Comparison of ENCODE assay signal across 13 mouse cellular contexts in the genomic region with DNA sequence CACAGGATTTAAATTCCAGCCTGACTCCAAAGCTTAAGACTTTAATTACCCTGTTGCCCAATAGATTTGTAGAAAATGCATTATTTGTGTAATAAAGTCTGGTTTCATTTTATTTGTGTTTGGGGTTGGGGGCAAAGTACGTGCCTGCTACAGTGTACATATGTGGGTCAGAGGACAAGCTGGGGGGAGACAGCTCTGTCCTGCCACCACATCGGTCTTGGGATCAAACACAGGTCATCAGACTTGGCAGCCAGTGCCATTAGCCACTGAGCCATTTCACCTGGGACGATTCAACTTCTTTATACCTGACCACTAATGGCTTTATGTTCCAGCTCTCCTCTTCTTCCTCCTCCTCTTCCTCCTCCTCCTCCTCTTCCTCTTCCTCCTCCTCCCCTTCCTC.
"Had no signal": no experiment of that assay in that cellular context is flagged by ENCODE, and none has a peak within 500 bp of the region (broad histone marks: within the 10 kb centered on the region; RNA-seq: fewer than 3 reads in every experiment).

No protein-coding gene starts in this region.

- H3K4me3 ChIP-seq: left cerebral cortex, adult 2 months; limb, embryonic 10.5 days; midbrain, embryonic 13.5 days; myocyte; neural tube, embryonic 15.5 days had no signal

- H3K36me3 ChIP-seq: limb, embryonic 10.5 days; midbrain, embryonic 13.5 days; neural tube, embryonic 15.5 days had no signal

- H3K9ac ChIP-seq: lung, embryonic 14.5 days; midbrain, embryonic 13.5 days; neural tube, embryonic 15.5 days had no signal

- DNase-seq: kidney, postnatal 10 days; lung, embryonic 14.5 days; lung, postnatal 14 days; right cerebral cortex, adult 18-20 months; right cerebral cortex, postnatal 25 days; thymus, postnatal 36 days had no signal

- H3K27ac ChIP-seq: left cerebral cortex, adult 2 months; limb, embryonic 10.5 days; midbrain, embryonic 13.5 days; neural tube, embryonic 15.5 days had no signal

- H3K9me3 ChIP-seq: limb, embryonic 10.5 days; midbrain, embryonic 13.5 days; neural tube, embryonic 15.5 days had no signal

- H3K4me1 ChIP-seq: midbrain, embryonic 13.5 days; neural tube, embryonic 15.5 days had no signal

- ATAC-seq: inflammation-experienced regulatory T-cells, adult 6 months; intestine, postnatal 0 days; midbrain, embryonic 13.5 days had no signal

- H3K4me2 ChIP-seq: lung, embryonic 14.5 days; midbrain, embryonic 13.5 days; neural tube, embryonic 15.5 days had no signal

- H3K27me3 ChIP-seq: midbrain, embryonic 13.5 days; neural tube, embryonic 15.5 days had no signal
